Comparison of ENCODE assay signal across 11 mouse cellular contexts in the genomic region with DNA sequence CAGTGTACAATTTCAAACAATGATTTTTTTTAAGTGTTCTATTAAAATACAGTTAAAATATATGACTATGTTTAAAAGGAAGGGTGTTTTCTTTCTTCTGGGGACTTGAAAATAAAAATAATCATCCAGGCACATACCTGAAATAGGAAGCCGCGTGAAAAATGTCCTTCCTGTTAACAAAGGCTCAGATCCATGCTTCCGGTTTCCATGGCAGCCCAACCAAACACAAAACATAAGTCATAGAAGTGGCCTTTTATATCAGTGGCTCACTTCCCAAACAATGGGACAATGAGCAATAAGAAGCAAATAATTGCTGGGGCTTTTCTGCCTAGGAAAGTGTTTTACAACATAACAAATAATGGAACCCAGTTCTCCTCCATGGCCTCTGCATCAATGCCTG.
DNase-seq lines count a peak whose midpoint lies in the region; ATAC-seq lines count a peak whose summit lies in the region.
"Had no signal": no experiment of that assay in that cellular context is flagged by ENCODE, and none has a peak within 500 bp of the region (broad histone marks: within the 10 kb centered on the region; RNA-seq: fewer than 3 reads in every experiment).

No protein-coding gene starts in this region.

- no peak overlapping the region for H3K4me2 ChIP-seq in midbrain, embryonic 11.5 days
- H3K4me2 ChIP-seq in midbrain, embryonic 13.5 days (replicated peaks): no peak overlapping the region
- H3K4me2 ChIP-seq: limb, embryonic 12.5 days had no signal

- H3K4me3 ChIP-seq in midbrain, embryonic 11.5 days (ENCODE audit: low read depth, low read length): no peak overlapping the region
- H3K4me3 ChIP-seq in midbrain, embryonic 13.5 days (replicated peaks): no peak overlapping the region
- H3K4me3 ChIP-seq: limb, embryonic 12.5 days; midbrain, embryonic 10.5 days had no signal

- WGBS in midbrain, embryonic 11.5 days: 69% methylated on average over 3 of the region's 3 CpGs
- WGBS in midbrain, embryonic 13.5 days: 59% methylated on average over 3 of the region's 3 CpGs

- no peak overlapping the region for H3K27ac ChIP-seq in midbrain, embryonic 11.5 days (ENCODE audit: low read depth, low read length)
- H3K27ac ChIP-seq in midbrain, embryonic 13.5 days: no peak overlapping the region
- H3K27ac ChIP-seq: limb, embryonic 12.5 days; midbrain, embryonic 10.5 days had no signal

- H3K4me1 ChIP-seq in midbrain, embryonic 11.5 days (ENCODE audit: control insufficient read depth, insufficient read depth, low read length): no peaks in the 10 kb centered on the region
- no peaks in the 10 kb centered on the region for H3K4me1 ChIP-seq in midbrain, embryonic 13.5 days (replicated peaks)
- H3K4me1 ChIP-seq: limb, embryonic 12.5 days had no signal

- no peak overlapping the region for H3K9ac ChIP-seq in midbrain, embryonic 11.5 days (ENCODE audit: low read length)
- no peak overlapping the region for H3K9ac ChIP-seq in midbrain, embryonic 13.5 days (replicated peaks)
- H3K9ac ChIP-seq: limb, embryonic 12.5 days had no signal

- peak; percentile 46 for DNase-seq in adrenal gland, postnatal 14 days
- DNase-seq in adrenal gland, adult 8-10 months: no peak
- DNase-seq in midbrain, embryonic 11.5 days (ENCODE audit: low spot score, missing footprints): peak; percentile 86
- peak; percentile 56 for DNase-seq in heart, postnatal 4 days
- DNase-seq in lung, postnatal 25 days (ENCODE audit: low spot score): peak; percentile 39
- DNase-seq in cerebellum, postnatal 14 days: no peak
- DNase-seq: cerebellum, postnatal 25 days had no signal

- H3K9me3 ChIP-seq in midbrain, embryonic 11.5 days (ENCODE audit: control insufficient read depth, low read length): no peaks in the 10 kb centered on the region
- H3K9me3 ChIP-seq in midbrain, embryonic 13.5 days: no peaks in the 10 kb centered on the region
- H3K9me3 ChIP-seq: limb, embryonic 12.5 days; midbrain, embryonic 10.5 days had no signal

- no peaks in the 10 kb centered on the region for H3K27me3 ChIP-seq in midbrain, embryonic 11.5 days (ENCODE audit: control insufficient read depth, insufficient read depth, low read length)
- H3K27me3 ChIP-seq in midbrain, embryonic 13.5 days: no peaks in the 10 kb centered on the region
- H3K27me3 ChIP-seq: limb, embryonic 12.5 days had no signal

- no peak for ATAC-seq in midbrain, embryonic 11.5 days (ENCODE audit: low FRiP score)
- ATAC-seq in midbrain, embryonic 13.5 days: no peak
- no peak for ATAC-seq in inflammation-experienced regulatory T-cells, adult 6 months

- no peaks in the 10 kb centered on the region for H3K36me3 ChIP-seq in midbrain, embryonic 11.5 days (ENCODE audit: control insufficient read depth, insufficient read depth, low read length)
- H3K36me3 ChIP-seq in midbrain, embryonic 13.5 days: no peaks in the 10 kb centered on the region
- H3K36me3 ChIP-seq: limb, embryonic 12.5 days; midbrain, embryonic 10.5 days had no signal

Comparison
In these comparisons a context has a peak if more than half of its experiments do, and no peak if none do; other contexts are left out.
1. DNase-seq: peak in adrenal gland, postnatal 14 days (single experiment), midbrain, embryonic 11.5 days (single experiment), heart, postnatal 4 days (single experiment) and lung, postnatal 25 days (single experiment); none in adrenal gland, adult 8-10 months (single experiment) and cerebellum, postnatal 14 days (0 of 2).